Comparison of ENCODE assay signal across 20 mouse cellular contexts in the genomic region with DNA sequence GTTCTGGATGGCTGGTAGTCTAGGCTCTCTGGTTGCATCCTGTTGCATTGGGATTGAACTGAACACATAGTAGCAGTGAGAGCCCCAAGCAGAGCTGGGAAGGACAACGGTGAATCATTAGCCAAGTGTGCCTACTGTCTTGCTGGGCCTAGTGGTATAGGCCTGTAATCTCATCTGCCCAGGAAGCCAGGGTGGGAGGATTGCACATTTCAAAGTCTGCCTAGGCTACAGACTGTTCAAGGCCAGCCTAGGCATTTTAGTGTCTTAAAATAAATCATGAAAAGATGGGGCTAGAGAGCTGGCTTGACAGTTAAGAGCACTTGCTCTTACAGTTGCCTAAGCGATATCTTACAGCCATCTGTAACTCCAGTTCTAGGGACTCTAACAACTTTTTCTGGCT. TPM values are rescaled to one million over a fixed set of nuclear protein-coding genes. Genes with fewer than 3 reads are reported as not detected.
"Had no signal": no experiment of that assay in that cellular context is flagged by ENCODE, and none has a peak within 500 bp of the region (broad histone marks: within the 10 kb centered on the region; RNA-seq: fewer than 3 reads in every experiment).

No protein-coding gene starts in this region.

- DNase-seq: lung, embryonic 14.5 days; lung, postnatal 10 days; lung, postnatal 4 days; midbrain, embryonic 14.5 days; retina, postnatal 1 day; right cerebral cortex, adult 18-20 months; right cerebral cortex, postnatal 25 days; right cerebral cortex, postnatal 4 days; spleen, adult 18-20 months; thymus, adult 18-20 months; thymus, postnatal 14 days; thymus, postnatal 36 days had no signal

- H3K27ac ChIP-seq: midbrain, embryonic 10.5 days; midbrain, embryonic 12.5 days; neural tube, embryonic 13.5 days; neural tube, embryonic 15.5 days had no signal

- H3K4me3 ChIP-seq: midbrain, embryonic 10.5 days; midbrain, embryonic 12.5 days; myocyte; neural tube, embryonic 13.5 days; neural tube, embryonic 15.5 days had no signal

- ATAC-seq: midbrain, embryonic 16.5 days had no signal

- H3K9me3 ChIP-seq: midbrain, embryonic 10.5 days; midbrain, embryonic 12.5 days; neural tube, embryonic 13.5 days; neural tube, embryonic 15.5 days had no signal

- H3K27me3 ChIP-seq: midbrain, embryonic 12.5 days; neural tube, embryonic 13.5 days; neural tube, embryonic 15.5 days had no signal

- H3K4me1 ChIP-seq: midbrain, embryonic 10.5 days; midbrain, embryonic 12.5 days; neural tube, embryonic 13.5 days; neural tube, embryonic 15.5 days had no signal

- H3K4me2 ChIP-seq: lung, embryonic 14.5 days; midbrain, embryonic 12.5 days; neural tube, embryonic 13.5 days; neural tube, embryonic 15.5 days had no signal

- H3K9ac ChIP-seq: lung, embryonic 14.5 days; midbrain, embryonic 12.5 days; neural tube, embryonic 13.5 days; neural tube, embryonic 15.5 days had no signal

RNA-seq across cellular contexts. Expression of a gene that starts 57.4 kb away (rescaled TPM):
- total RNA-seq: megakaryocyte, adult 5-6 weeks; megakaryocyte-erythroid progenitor cell, adult 5-6 weeks had no signal
- polyA plus RNA-seq: myocyte had no signal
